Mouse (Mus musculus): ENCODE data around the gene Wfdc3. TPM values are rescaled to one million over a fixed set of nuclear protein-coding genes. Genes with fewer than 3 reads are reported as not detected.
A peak's percentile ranks its signal among the peaks of the same experiment; 100 is the strongest.

Wfdc3 gene
- 1.0 and 1.2 TPM in 2 replicates for polyA plus RNA-seq (2015; fragmentation: Nextera tagmentation; extraction: Ambion mirVana)

DNA sequence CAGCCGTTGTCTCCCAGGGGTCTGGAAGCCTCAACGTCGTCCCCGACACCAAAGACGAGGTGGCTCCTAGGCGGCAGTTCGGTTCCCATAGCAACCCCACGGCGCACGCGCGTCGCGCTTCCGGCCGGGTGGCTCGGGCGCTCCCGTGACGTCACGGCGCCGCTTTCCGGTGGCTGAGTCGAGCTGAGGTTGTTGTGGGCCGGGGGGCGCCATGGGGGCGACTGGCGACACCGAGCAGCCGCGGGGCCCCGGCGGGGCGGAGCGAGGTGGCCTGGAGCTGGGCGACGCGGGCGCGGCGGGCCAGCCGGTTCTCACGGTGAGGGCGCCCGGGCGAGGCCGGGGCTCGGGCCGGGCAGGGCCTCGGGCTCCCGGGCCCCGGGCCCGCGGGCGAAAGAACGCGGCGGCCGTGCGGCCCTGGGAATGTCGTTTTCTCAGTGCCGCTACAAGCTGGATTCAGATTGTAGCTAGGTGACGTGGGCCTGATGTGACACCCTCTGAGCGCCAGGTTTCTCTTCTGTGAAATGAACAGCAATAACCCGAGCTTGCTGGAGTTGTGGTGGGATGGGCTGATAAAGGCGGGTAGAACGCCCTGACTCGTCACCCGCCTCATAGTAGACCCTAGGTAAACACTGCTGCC is at the start of gene Wfdc3, which contains the start of gene Dnttip1:
TSS of gene Wfdc3 (minus strand) at position 89 of the 637 bp plus-strand sequence.
TSS of gene Dnttip1 (plus strand) at position 141 of the 637 bp plus-strand sequence.
- H3K4me2 ChIP-seq = peak within 1 kb of the TSS; percentile 73
- peak within 1 kb of the TSS; percentile 70; the same call in 1 of the 2 replicates for H3K27ac ChIP-seq (replicated peaks)
- H3K27me3 ChIP-seq = no peaks in the 10 kb centered on the region; the same call in 1 of the 2 replicates
- peak within 1 kb of the TSS; percentile 72 for H3K4me3 ChIP-seq
- no peaks in the 10 kb centered on the region for H3K9me3 ChIP-seq
- H3K9ac ChIP-seq = peak within 1 kb of the TSS; percentile 89
- peaks cover 33% of the 10 kb centered on the region for H3K4me1 ChIP-seq (replicated peaks)
- peak; percentile 89 for ATAC-seq (ENCODE audit: low read depth)
- peaks cover 34% of the 10 kb centered on the region for H3K36me3 ChIP-seq
- WGBS = under 1% methylated on average over 70 of the region's 70 CpGs

DNA sequence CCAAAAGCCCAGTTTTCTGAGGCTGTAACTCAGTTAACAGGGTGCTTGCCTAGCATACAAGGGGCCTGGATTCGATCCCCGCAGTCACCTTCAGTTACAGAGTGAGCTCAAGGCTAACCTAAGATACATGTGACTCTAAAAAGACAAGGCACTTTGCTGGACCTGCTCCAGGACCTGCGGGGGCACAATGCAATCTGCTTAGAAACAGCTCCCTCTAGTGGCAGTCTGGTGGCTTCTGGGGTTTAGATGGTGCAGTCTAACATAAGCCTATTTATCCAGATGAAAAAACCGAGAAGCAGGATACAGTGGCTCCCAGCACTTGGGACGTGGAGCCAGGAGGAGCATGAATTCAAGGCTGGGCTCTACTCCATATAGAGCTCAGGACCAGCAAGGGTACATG is 48.6 kb upstream of the Wfdc3 start:
- Histone ChIP-seq H3K9me3 (no peaks in the 10 kb centered on the region), H3K9ac (no peak overlapping the region), H3K4me1 (replicated peaks) (no peaks in the 10 kb centered on the region), H3K36me3 (peaks cover 90% of the 10 kb centered on the region), H3K27ac (replicated peaks) (no peak overlapping the region), H3K4me3 (no peak overlapping the region), H3K27me3 (no peaks in the 10 kb centered on the region), H3K4me2 (no peak overlapping the region)
- WGBS = 39% methylated on average over 5 of the region's 5 CpGs
- 0 out of 2 replicates have a peak, but pooled peaks have one; percentile 26 for ATAC-seq (ENCODE audit: low read depth)

DNA sequence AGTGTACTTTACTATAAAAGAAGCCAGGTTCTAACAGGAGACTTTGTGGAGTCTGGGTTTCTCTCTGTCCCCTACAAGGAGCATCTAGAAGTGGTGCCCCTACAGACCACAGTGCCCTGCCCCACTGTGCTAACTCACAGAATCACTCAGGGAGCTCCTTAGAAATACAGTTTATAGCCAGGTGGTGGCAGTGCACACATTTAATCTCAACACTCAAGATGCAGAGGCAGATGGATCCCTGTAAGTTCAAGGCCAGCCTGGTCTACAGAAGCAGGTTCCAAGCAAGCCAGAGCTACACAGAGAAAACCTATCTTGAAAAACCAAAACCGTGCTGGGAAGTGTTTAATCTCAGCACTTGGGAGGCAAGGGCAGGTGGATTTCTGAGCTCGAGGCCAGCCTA is 48.0 kb upstream of the Wfdc3 start:
- 90% methylated on average over 2 of the region's 2 CpGs for WGBS
- no peak overlapping the region for H3K27ac ChIP-seq (replicated peaks)

GRCm38 (mm10) chr2:164793236-164793635 is 47.5 kb upstream of the Wfdc3 start:
- Histone ChIP-seq H3K4me3 (no peak overlapping the region), H3K4me1 (replicated peaks) (no peaks in the 10 kb centered on the region), H3K27me3 (no peaks in the 10 kb centered on the region), H3K9ac (no peak overlapping the region), H3K36me3 (peaks cover 80% of the 10 kb centered on the region), H3K27ac (replicated peaks) (no peak overlapping the region), H3K9me3 (no peaks in the 10 kb centered on the region), H3K4me2 (no peak overlapping the region)
- 83% methylated on average over 3 of the region's 3 CpGs for WGBS
- ATAC-seq (ENCODE audit: low read depth) = no peak

More for the DNA sequence above, 48.0 kb upstream of the Wfdc3 start:
- no peak overlapping the region for H3K9ac ChIP-seq
- no peak overlapping the region for H3K4me2 ChIP-seq
- H3K27me3 ChIP-seq = no peaks in the 10 kb centered on the region
- no peak overlapping the region for H3K4me3 ChIP-seq
- no peaks in the 10 kb centered on the region for H3K4me1 ChIP-seq (replicated peaks)
- H3K9me3 ChIP-seq = no peaks in the 10 kb centered on the region
- H3K36me3 ChIP-seq = peaks cover 85% of the 10 kb centered on the region
- ATAC-seq (ENCODE audit: low read depth) = no peak

GRCm38 (mm10) chr2:164792400-164793190 is 46.9 kb upstream of the Wfdc3 start:
- no peaks in the 10 kb centered on the region for H3K9me3 ChIP-seq
- H3K9ac ChIP-seq = peak overlapping the region; percentile 22; the same call in 1 of the 2 replicates
- H3K27me3 ChIP-seq = no peaks in the 10 kb centered on the region
- H3K4me2 ChIP-seq = no peak overlapping the region
- peaks cover 74% of the 10 kb centered on the region for H3K36me3 ChIP-seq
- H3K4me1 ChIP-seq (replicated peaks) = 0 out of 2 replicates have a peak, but pooled peaks cover 3% of the 10 kb centered on the region
- no peak overlapping the region for H3K4me3 ChIP-seq
- no peak for ATAC-seq (ENCODE audit: low read depth)
- WGBS = 97% methylated on average over 12 of the region's 12 CpGs
- no peak overlapping the region for H3K27ac ChIP-seq (replicated peaks)

GRCm38 (mm10) chr2:164791841-164792261 is 46.1 kb upstream of the Wfdc3 start:
- Histone ChIP-seq H3K9me3 (no peaks in the 10 kb centered on the region), H3K4me1 (replicated peaks) (peaks cover 8% of the 10 kb centered on the region), H3K9ac (peak overlapping the region; percentile 22; the same call in 1 of the 2 replicates), H3K4me3 (no peak overlapping the region), H3K27ac (replicated peaks) (no peak overlapping the region), H3K4me2 (no peak overlapping the region), H3K36me3 (peaks cover 69% of the 10 kb centered on the region), H3K27me3 (no peaks in the 10 kb centered on the region)
- WGBS = 86% methylated on average over 18 of the region's 18 CpGs
- no peak for ATAC-seq (ENCODE audit: low read depth)

GRCm38 (mm10) chr2:164790451-164790850 is 44.7 kb upstream of the Wfdc3 start:
- Histone ChIP-seq H3K4me3 (no peak overlapping the region), H3K4me1 (replicated peaks) (peaks cover 19% of the 10 kb centered on the region), H3K36me3 (peaks cover 55% of the 10 kb centered on the region), H3K27me3 (no peaks in the 10 kb centered on the region), H3K27ac (replicated peaks) (no peak overlapping the region), H3K9me3 (no peaks in the 10 kb centered on the region), H3K9ac (no peak overlapping the region), H3K4me2 (no peak overlapping the region)
- WGBS = 81% methylated on average over 4 of the region's 4 CpGs
- no peak for ATAC-seq (ENCODE audit: low read depth)

- WGBS = 92% methylated on average over 4 of the region's 4 CpGs
- no peak overlapping the region for H3K27ac ChIP-seq (replicated peaks)
- peaks cover 38% of the 10 kb centered on the region for H3K36me3 ChIP-seq
- H3K4me3 ChIP-seq = no peak overlapping the region
- H3K9me3 ChIP-seq = no peaks in the 10 kb centered on the region
- H3K4me2 ChIP-seq = no peak overlapping the region
- H3K27me3 ChIP-seq = no peaks in the 10 kb centered on the region
- no peak for ATAC-seq (ENCODE audit: low read depth)
- H3K9ac ChIP-seq = no peak overlapping the region
- peaks cover 28% of the 10 kb centered on the region for H3K4me1 ChIP-seq (replicated peaks)
Observed at GRCm38 (mm10) chr2:164788411-164788810, 42.7 kb upstream of the Wfdc3 start.

GRCm38 (mm10) chr2:164787779-164788178 is 42.0 kb upstream of the Wfdc3 start:
- Histone ChIP-seq H3K9me3 (no peaks in the 10 kb centered on the region), H3K27ac (replicated peaks) (no peak overlapping the region), H3K4me2 (0 out of 2 replicates have a peak overlapping the region, but pooled peaks have one; percentile 91), H3K36me3 (peaks cover 31% of the 10 kb centered on the region), H3K27me3 (no peaks in the 10 kb centered on the region), H3K4me3 (no peak overlapping the region), H3K9ac (no peak overlapping the region), H3K4me1 (replicated peaks) (peaks cover 28% of the 10 kb centered on the region)
- no peak for ATAC-seq (ENCODE audit: low read depth)
- 83% methylated on average over 10 of the region's 10 CpGs for WGBS

GRCm38 (mm10) chr2:164787032-164787431 is 41.3 kb upstream of the Wfdc3 start:
- H3K27me3 ChIP-seq = no peaks in the 10 kb centered on the region
- H3K9ac ChIP-seq = peak overlapping the region; percentile 45; the same call in 1 of the 2 replicates
- H3K9me3 ChIP-seq = no peaks in the 10 kb centered on the region
- peak overlapping the region; percentile 67 for H3K4me3 ChIP-seq
- WGBS = 88% methylated on average over 3 of the region's 3 CpGs
- no peak overlapping the region for H3K27ac ChIP-seq (replicated peaks)
- H3K4me1 ChIP-seq (replicated peaks) = peaks cover 28% of the 10 kb centered on the region
- ATAC-seq (ENCODE audit: low read depth) = no peak
- H3K36me3 ChIP-seq = peaks cover 24% of the 10 kb centered on the region
- peak overlapping the region; percentile 91 for H3K4me2 ChIP-seq

GRCm38 (mm10) chr2:164786388-164786885 is 40.7 kb upstream of the Wfdc3 start:
- peak overlapping the region; percentile 82 for H3K9ac ChIP-seq
- H3K27me3 ChIP-seq = no peaks in the 10 kb centered on the region
- H3K9me3 ChIP-seq = no peaks in the 10 kb centered on the region
- ATAC-seq (ENCODE audit: low read depth) = peak; percentile 46; the same call in 1 of the 2 replicates
- H3K27ac ChIP-seq (replicated peaks) = peak overlapping the region; percentile 70
- peaks cover 28% of the 10 kb centered on the region for H3K4me1 ChIP-seq (replicated peaks)
- peaks cover 18% of the 10 kb centered on the region for H3K36me3 ChIP-seq
- peak overlapping the region; percentile 67 for H3K4me3 ChIP-seq
- H3K4me2 ChIP-seq = peak overlapping the region; percentile 91
- 8% methylated on average over 15 of the region's 15 CpGs for WGBS
